13 mouse cellular contexts compared by ENCODE assay signal in genomic region chr16:86389063-86389723, GRCm38 (mm10).
DNase-seq lines count a peak whose midpoint lies in the region; TF ChIP-seq lines count a peak whose summit lies in the region.
"Had no signal": no experiment of that assay in that cellular context is flagged by ENCODE, and none has a peak within 500 bp of the region (broad histone marks: within the 10 kb centered on the region; RNA-seq: fewer than 3 reads in every experiment).

No protein-coding gene starts in this region.

- H3K4me3 ChIP-seq in layer of hippocampus, adult 2 months: no peak overlapping the region
- H3K4me3 ChIP-seq: forebrain, embryonic 12.5 days; midbrain, embryonic 15.5 days; neural tube, embryonic 15.5 days had no signal

- DNase-seq in layer of hippocampus, adult 2 months (ENCODE audit: low spot score in 2 of 2): peak; percentile 22 to 24
- DNase-seq in layer of hippocampus, postnatal 10 days (ENCODE audit: low spot score in 2 of 2): no peak
- peak; percentile 8 to 13 for DNase-seq in right cerebral cortex, adult 2 months (ENCODE audit: low spot score in 2 of 2)
- DNase-seq in right cerebral cortex, postnatal 10 days (ENCODE audit: low spot score in 2 of 2): no peak
- DNase-seq in kidney, postnatal 10 days: peak; percentile 70
- peak; percentile 16 for DNase-seq in telencephalon, adult 2 months (ENCODE audit: low read depth, low spot score)
- no peak for DNase-seq in spleen, adult 18-20 months
- DNase-seq in gastrocnemius, postnatal 36 days: no peak
- DNase-seq: cerebellum, adult 18-20 months; heart, postnatal 4 days had no signal

- intact Hi-C loops in gastrocnemius, postnatal 36 days (cut with DNase I): no loop called here

- TF ChIP-seq CTCF in layer of hippocampus, adult 2 months (conservative IDR thresholded peaks at IDR 0.05): no peak

- no peak overlapping the region for H3K27ac ChIP-seq in layer of hippocampus, adult 2 months
- H3K27ac ChIP-seq: forebrain, embryonic 12.5 days; midbrain, embryonic 15.5 days; neural tube, embryonic 15.5 days had no signal

Comparison
In these comparisons a context has a peak if more than half of its experiments do, and no peak if none do; other contexts are left out.
1. DNase-seq: peak in layer of hippocampus, adult 2 months (2 of 2), right cerebral cortex, adult 2 months (2 of 2), kidney, postnatal 10 days (single experiment) and telencephalon, adult 2 months (single experiment); none in layer of hippocampus, postnatal 10 days (0 of 2), right cerebral cortex, postnatal 10 days (0 of 2), spleen, adult 18-20 months (0 of 2) and gastrocnemius, postnatal 36 days (0 of 2).